Comparison of ENCODE assay signal across 22 mouse cellular contexts in the genomic region with DNA sequence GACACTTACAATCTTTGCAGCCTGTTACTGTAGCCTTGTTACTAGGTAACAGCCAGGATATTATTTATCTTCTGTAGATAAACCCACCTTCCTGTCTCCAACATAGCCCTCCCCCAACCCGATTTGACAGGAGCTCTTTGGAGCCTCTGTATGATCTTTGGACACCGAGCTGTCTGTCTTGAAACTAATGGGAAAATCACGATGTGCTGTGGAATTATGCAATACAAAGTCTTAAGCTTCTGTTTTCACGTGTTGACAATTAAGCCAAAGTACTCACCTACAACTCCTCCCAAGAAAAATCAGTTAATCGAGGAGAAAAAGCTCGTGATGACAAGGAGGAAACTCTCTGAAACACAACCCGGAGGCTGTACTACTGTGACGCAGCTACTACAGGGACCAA.
DNase-seq lines count a peak whose midpoint lies in the region; ATAC-seq and TF ChIP-seq lines count a peak whose summit lies in the region.
"Had no signal": no experiment of that assay in that cellular context is flagged by ENCODE, and none has a peak within 500 bp of the region (broad histone marks: within the 10 kb centered on the region; RNA-seq: fewer than 3 reads in every experiment).

No protein-coding gene starts in this region.

- no peaks in the 10 kb centered on the region for H3K27me3 ChIP-seq in intestine, postnatal 0 days (replicated peaks; ENCODE audit: control insufficient read depth, insufficient read depth, low read length)
- no peaks in the 10 kb centered on the region for H3K27me3 ChIP-seq in intestine, embryonic 16.5 days (replicated peaks; ENCODE audit: control insufficient read depth, insufficient read depth, low read length)
- H3K27me3 ChIP-seq in kidney, adult 2 months (replicated peaks; ENCODE audit: control insufficient read depth, insufficient read depth, low read length), result no peaks in the 10 kb centered on the region
- H3K27me3 ChIP-seq in kidney, embryonic 15.5 days, result no peaks in the 10 kb centered on the region
- H3K27me3 ChIP-seq: embryonic facial prominence, embryonic 13.5 days; embryonic facial prominence, embryonic 15.5 days; forebrain, embryonic 12.5 days had no signal

- no peaks in the 10 kb centered on the region for H3K36me3 ChIP-seq in intestine, postnatal 0 days (ENCODE audit: control insufficient read depth, insufficient read depth)
- no peaks in the 10 kb centered on the region for H3K36me3 ChIP-seq in intestine, embryonic 16.5 days (ENCODE audit: control insufficient read depth, insufficient read depth, low read length)
- H3K36me3 ChIP-seq in kidney, adult 2 months (ENCODE audit: control insufficient read depth, insufficient read depth, low read length), result no peaks in the 10 kb centered on the region
- no peaks in the 10 kb centered on the region for H3K36me3 ChIP-seq in kidney, embryonic 15.5 days
- H3K36me3 ChIP-seq: embryonic facial prominence, embryonic 13.5 days; embryonic facial prominence, embryonic 15.5 days; forebrain, embryonic 10.5 days; forebrain, embryonic 12.5 days had no signal

- WGBS in intestine, postnatal 0 days, result 71% methylated on average over 8 of the region's 8 CpGs
- WGBS in intestine, embryonic 16.5 days, result 78% methylated on average over 8 of the region's 8 CpGs
- 54% methylated on average over 8 of the region's 8 CpGs for whole genome bisulfite sequencing in kidney, adult 2 months
- 75% methylated on average over 8 of the region's 8 CpGs for WGBS in kidney, embryonic 15.5 days

- no peak overlapping the region for H3K4me2 ChIP-seq in intestine, postnatal 0 days (replicated peaks; ENCODE audit: low read depth)
- H3K4me2 ChIP-seq in intestine, embryonic 16.5 days (ENCODE audit: low read depth, low read length), result no peak overlapping the region
- no peak overlapping the region for H3K4me2 ChIP-seq in kidney, embryonic 15.5 days
- H3K4me2 ChIP-seq: embryonic facial prominence, embryonic 13.5 days; embryonic facial prominence, embryonic 15.5 days; forebrain, embryonic 12.5 days had no signal

- peak; percentile 60; the same call in 1 of the 2 replicates for ATAC-seq in intestine, postnatal 0 days
- no peak for ATAC-seq in intestine, embryonic 16.5 days
- no peak for ATAC-seq in kidney, embryonic 15.5 days (replicated peaks; ENCODE audit: low FRiP score)
- ATAC-seq: forebrain, embryonic 14.5 days had no signal

- no peaks in the 10 kb centered on the region for H3K4me1 ChIP-seq in intestine, postnatal 0 days (replicated peaks; ENCODE audit: control insufficient read depth, insufficient read depth, low read length)
- H3K4me1 ChIP-seq in intestine, embryonic 16.5 days (ENCODE audit: control insufficient read depth, insufficient read depth, low read length), result no peaks in the 10 kb centered on the region
- peaks cover 11% of the 10 kb centered on the region; the same call in 1 of the 2 replicates for H3K4me1 ChIP-seq in kidney, adult 2 months (ENCODE audit: control insufficient read depth, insufficient read depth, low read length)
- no peaks in the 10 kb centered on the region for H3K4me1 ChIP-seq in kidney, embryonic 15.5 days
- H3K4me1 ChIP-seq: embryonic facial prominence, embryonic 13.5 days; embryonic facial prominence, embryonic 15.5 days; forebrain, embryonic 10.5 days; forebrain, embryonic 12.5 days had no signal

- no peak for TF ChIP-seq CTCF in intestine, postnatal 0 days (IDR thresholded peaks at IDR 0.05; ENCODE audit: low read depth)
- no peak for TF ChIP-seq CTCF in kidney, adult 2 months (conservative IDR thresholded peaks at IDR 0.05; ENCODE audit: insufficient read depth, insufficient read length, low read depth, low read length)

- H3K4me3 ChIP-seq in intestine, postnatal 0 days (ENCODE audit: low read depth, low read length), result no peak overlapping the region
- H3K4me3 ChIP-seq in intestine, embryonic 16.5 days (ENCODE audit: low read length), result no peak overlapping the region
- no peak overlapping the region for H3K4me3 ChIP-seq in kidney, adult 2 months (ENCODE audit: insufficient read depth, low read depth, low read length)
- H3K4me3 ChIP-seq in kidney, embryonic 15.5 days (replicated peaks), result no peak overlapping the region
- H3K4me3 ChIP-seq: embryonic facial prominence, embryonic 13.5 days; embryonic facial prominence, embryonic 15.5 days; erythroblast, embryonic 14.5 days; forebrain, embryonic 10.5 days; forebrain, embryonic 12.5 days had no signal

- TF ChIP-seq POLR2A in kidney, adult 2 months (IDR thresholded peaks at IDR 0.05; ENCODE audit: low read depth, low read length), result no peak

- DNase-seq in kidney, adult 2 months, result peak; percentile 61
- DNase-seq in kidney, adult 9 months, result peak; percentile 57
- no peak for DNase-seq in kidney, postnatal 10 days
- DNase-seq: adrenal gland, adult 2 months; adrenal gland, postnatal 10 days; adrenal gland, postnatal 25 days; cerebellum, adult 11 months; cerebellum, adult 18-20 months; cerebellum, adult 8-10 months; cerebellum, adult 9-11 months; cerebellum, postnatal 14 days; cerebellum, postnatal 36 days; embryo, embryonic 11 days had no signal

- no peak overlapping the region for H3K9ac ChIP-seq in intestine, postnatal 0 days (ENCODE audit: low read depth, low read length)
- no peak overlapping the region for H3K9ac ChIP-seq in intestine, embryonic 16.5 days (ENCODE audit: low read depth, low read length)
- no peak overlapping the region for H3K9ac ChIP-seq in kidney, embryonic 15.5 days
- H3K9ac ChIP-seq: embryonic facial prominence, embryonic 13.5 days; embryonic facial prominence, embryonic 15.5 days; forebrain, embryonic 12.5 days had no signal

- H3K9me3 ChIP-seq in intestine, postnatal 0 days (ENCODE audit: control insufficient read depth), result no peaks in the 10 kb centered on the region
- H3K9me3 ChIP-seq in intestine, embryonic 16.5 days (ENCODE audit: control insufficient read depth, low read length), result no peaks in the 10 kb centered on the region
- no peaks in the 10 kb centered on the region for H3K9me3 ChIP-seq in kidney, embryonic 15.5 days (replicated peaks)
- H3K9me3 ChIP-seq: embryonic facial prominence, embryonic 13.5 days; embryonic facial prominence, embryonic 15.5 days; forebrain, embryonic 10.5 days; forebrain, embryonic 12.5 days had no signal

- no peak overlapping the region for H3K27ac ChIP-seq in intestine, postnatal 0 days (ENCODE audit: low read depth, low read length)
- H3K27ac ChIP-seq in intestine, embryonic 16.5 days (ENCODE audit: low read length), result no peak overlapping the region
- peak overlapping the region; percentile 16; the same call in 1 of the 2 replicates for H3K27ac ChIP-seq in kidney, adult 2 months (ENCODE audit: insufficient read depth, low read depth, low read length)
- H3K27ac ChIP-seq in kidney, embryonic 15.5 days, result no peak overlapping the region
- H3K27ac ChIP-seq: embryonic facial prominence, embryonic 13.5 days; embryonic facial prominence, embryonic 15.5 days; forebrain, embryonic 10.5 days; forebrain, embryonic 12.5 days had no signal
